Mouse (Mus musculus) regulatory T cell (primary cell): ENCODE data around the gene Mapk8ip1.

ENCODE experiments used
- in situ Hi-C: fragments of 300-600 bp; cut with MboI, MseI; formaldehyde crosslinking; loops from one replicate; pipeline ENCODE4 v1.15.1; 2025; ENCODE audit warnings: high pct_unique_total_duplicates

Gene Mapk8ip1

DNA sequence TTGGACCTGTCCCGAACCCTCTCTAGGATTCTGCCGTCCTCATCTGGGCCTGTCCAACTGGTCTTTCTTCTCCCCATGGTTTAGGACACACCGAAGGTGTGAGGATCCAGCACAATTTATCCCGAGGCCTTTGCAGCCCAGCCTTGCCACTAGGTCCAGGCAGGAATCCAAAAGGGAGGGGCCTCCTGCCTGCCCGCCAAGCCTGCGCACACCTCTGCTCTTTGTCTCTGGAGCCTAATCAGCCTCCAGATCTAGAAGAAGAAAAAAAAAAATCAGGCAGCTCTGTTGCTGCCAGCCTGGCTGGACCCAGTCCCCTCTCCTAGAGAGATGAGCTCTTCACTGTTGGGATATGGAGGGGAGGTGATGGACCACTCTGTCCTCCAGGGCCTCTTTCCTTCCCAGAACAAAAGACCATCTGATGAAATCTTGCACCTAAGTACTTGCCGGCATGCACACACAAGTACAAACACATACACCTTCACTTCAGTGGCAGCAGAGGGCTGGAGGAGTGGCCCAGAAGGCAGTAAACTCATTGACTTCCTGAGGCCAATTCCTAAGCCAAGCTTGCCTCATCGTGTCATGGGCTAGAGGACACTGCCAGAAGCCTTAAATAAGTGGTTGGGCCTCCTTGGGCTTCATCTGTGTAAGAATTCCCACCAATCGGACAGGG lies 28.2 kb downstream of the Mapk8ip1 start:
- in situ Hi-C loops: no loop called here

- in situ Hi-C loops: no loop called here
Observed at GRCm38 (mm10) chr2:92371971-92372690, 28.9 kb downstream of the Mapk8ip1 start.

GRCm38 (mm10) chr2:92370821-92371805 lies 29.9 kb downstream of the Mapk8ip1 start:
- in situ Hi-C loops: no loop called here

- in situ Hi-C loops: no loop called here
Observed at GRCm38 (mm10) chr2:92370375-92370774, 30.7 kb downstream of the Mapk8ip1 start.

GRCm38 (mm10) chr2:92367383-92368029 lies 33.6 kb downstream of the Mapk8ip1 start:
- in situ Hi-C loops: no loop called here

DNA sequence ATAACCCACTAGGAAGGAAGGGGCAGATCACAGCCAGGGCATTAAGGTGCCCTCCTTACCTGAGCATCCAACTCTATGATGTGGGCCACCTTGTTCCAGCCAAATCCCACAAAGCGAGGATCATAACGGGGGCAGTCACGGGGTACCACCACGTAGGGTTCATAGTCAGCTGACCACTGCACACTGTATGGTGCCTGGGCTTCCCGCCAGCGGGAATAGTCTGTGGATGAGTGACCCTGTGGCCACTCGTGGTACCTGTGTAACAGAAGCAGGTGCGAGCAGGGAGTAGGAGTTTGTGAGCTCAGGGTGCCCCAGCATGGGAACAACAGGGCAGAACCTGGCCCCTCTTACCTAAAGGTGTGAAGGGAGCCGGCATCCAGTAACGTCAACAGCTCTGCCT lies 35.5 kb downstream of the Mapk8ip1 start:
- in situ Hi-C loops: no loop called here

DNA sequence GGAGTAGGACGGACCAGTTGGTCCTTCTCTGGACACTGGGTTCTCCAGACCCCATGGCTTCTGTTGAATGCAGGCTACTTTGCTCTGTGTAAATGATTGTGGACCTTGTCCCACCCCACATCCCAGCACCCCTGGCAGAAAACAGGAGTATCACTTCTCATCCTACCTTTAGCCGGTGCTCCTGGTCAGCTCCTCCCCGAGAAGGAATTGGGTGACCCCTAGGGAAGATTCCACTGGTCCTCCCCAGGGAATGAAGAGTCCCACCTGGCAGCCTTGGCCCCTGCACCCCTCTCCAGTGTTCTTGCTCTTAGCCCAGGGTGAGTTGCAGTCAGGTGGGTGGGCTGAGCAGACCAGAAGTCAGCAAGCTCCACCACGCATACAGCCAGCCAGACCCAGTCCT lies 37.0 kb downstream of the Mapk8ip1 start:
- in situ Hi-C loops: no loop called here

DNA sequence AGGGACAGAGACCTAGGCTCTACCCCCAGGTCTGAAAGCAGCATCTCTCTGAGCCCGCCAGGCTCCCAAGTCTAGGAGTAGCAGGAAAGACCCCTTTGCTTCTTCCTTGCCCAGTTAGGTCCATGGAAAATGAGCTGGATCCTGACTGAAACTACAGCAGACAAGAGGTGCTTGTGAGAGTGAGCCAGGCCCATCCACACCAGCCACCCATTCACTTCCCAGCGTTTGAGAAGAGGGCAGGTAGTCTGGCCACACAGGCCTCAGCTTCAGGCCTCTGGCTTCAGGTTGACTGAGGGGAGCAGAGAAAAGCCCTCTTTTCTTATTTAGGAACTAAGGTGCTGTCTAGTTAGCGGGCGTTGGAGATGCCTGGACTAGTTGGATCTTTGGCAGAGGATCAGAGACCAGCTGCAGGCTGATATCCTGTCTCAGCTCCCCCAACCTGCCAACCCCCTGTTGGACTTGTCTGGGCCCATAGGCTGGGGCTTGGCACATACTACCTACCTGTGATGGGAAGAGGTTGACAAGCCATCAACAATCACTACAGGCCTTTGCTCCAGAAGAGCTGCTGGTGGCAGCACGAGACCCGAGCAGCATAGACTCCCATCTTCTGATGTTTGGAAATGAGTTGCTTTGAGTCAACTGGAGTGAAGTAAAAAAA lies 38.4 kb downstream of the Mapk8ip1 start:
- in situ Hi-C loops: no loop called here

GRCm38 (mm10) chr2:92361795-92362194 lies 39.3 kb downstream of the Mapk8ip1 start:
- in situ Hi-C loops: no loop called here

GRCm38 (mm10) chr2:92360893-92361292 lies 40.2 kb downstream of the Mapk8ip1 start:
- in situ Hi-C loops: no loop called here

GRCm38 (mm10) chr2:92360186-92360823 lies 40.8 kb downstream of the Mapk8ip1 start:
- in situ Hi-C loops: no loop called here

- in situ Hi-C loops: no loop called here
Observed at GRCm38 (mm10) chr2:92359301-92359700, 41.8 kb downstream of the Mapk8ip1 start.

DNA sequence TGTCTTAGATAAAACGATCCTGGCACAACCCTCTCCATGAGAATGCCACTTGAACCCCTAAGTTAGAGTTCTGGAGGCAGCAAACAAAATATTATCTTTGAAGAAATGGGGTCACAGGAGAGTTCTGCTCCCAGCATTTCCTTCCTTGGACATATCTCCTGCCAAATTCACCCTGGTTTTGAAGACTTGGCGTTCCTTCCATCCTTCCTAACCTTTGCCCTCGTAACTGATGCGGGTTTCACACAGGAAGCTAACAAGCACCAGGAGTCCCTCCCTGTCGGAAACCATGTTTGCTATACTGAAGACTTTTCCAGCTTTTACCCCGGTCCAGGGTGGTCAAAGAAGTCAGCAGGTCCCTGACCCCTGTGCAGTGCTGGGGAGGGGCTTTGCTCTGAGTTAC lies 46.8 kb downstream of the Mapk8ip1 start:
- in situ Hi-C loops: no loop called here

GRCm38 (mm10) chr2:92353402-92353801 lies 47.7 kb downstream of the Mapk8ip1 start:
- in situ Hi-C loops: no loop called here

- in situ Hi-C loops: no loop called here
Observed at GRCm38 (mm10) chr2:92350686-92351085, 50.4 kb downstream of the Mapk8ip1 start.

DNA sequence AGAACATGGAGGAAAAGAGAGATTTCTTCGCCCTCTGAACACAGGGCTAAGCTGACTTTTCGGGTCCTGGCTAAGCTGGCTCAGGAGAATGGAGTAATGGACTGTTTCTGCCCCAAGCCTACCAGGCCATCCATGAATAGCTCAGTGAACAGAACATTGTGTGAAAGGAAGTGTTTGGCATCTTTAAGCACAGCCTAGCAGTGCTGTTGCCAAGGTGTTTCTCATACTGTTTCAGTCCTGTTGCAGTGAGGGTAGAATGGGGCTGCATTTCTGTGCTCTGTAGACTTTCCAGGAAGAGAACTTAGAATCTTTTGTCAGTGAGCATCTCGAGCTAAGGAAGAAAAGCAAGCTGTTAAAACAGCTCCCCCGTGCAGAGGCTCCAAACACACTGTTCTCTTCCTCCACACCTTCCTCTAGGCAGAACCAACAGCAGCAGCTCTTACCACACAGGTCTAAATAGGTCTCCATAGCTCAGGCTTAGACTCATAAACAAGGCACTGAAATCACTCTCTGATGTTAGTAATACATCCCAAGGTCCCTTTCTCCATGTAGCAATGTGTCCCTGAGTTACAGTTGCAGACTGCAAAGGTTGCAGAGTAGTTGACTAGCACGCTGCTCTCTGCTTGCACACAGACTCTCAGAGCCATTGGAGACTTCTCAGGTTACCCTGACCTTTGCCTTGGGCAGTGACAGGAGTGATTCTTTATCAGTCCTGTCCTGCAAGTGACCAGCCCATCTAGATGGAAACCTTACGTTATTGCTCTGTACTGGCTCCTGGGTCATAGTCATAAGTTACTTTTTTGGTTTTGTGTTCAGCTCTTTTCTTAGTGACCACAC lies 51.3 kb downstream of the Mapk8ip1 start:
- in situ Hi-C loops: loop anchor here (5.0 kb wide), 1 partner anchor 58 kb away; no protein-coding TSS in a partner anchor

DNA sequence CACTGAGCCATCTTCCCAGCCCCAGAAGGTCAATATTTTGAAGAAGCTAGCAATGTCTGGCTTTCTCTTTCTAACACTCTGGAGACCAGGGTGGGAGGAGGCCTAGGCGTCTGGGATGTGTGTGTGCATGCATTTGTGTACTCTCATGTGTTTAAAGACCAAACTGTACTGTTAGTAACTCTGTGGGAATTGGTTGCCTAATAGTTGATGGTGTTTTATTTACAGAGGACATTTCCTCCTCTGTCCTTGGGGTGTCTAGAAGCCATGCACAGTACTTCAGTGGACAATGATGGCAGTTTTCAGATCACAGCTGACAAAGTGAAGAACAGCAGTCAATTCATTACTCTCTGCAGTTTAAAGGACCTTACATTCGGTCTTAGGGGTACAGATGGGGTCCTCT lies 53.9 kb downstream of the Mapk8ip1 start:
- in situ Hi-C loops: loop anchor here (5.0 kb wide), 1 partner anchor 55 kb away; no protein-coding TSS in a partner anchor

DNA sequence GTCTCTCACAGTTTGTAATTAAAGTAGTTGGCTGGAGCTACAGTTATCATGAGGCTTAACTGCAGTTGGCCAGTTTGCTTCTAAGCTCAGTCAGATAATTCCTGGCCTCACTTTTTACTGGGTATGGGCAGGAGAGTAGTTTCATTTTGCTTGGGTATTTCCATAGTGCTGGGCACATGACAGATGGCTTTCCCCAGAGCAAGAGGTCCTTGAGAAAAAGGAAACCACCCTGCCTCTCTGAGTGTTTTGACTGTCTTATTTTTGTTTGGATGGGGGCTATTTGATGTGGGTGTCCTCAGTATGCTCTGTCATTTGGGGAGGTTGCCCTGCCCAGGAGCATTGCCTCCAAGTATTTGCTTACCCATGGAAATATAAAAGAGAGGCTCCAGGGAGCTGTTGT lies 58.6 kb downstream of the Mapk8ip1 start:
- in situ Hi-C loops: no loop called here
